Mouse (Mus musculus): ENCODE data around the gene Mpzl2.
"Not testable (repeated sequence)": the region's sequence is repeated elsewhere in the genome, so short reads cannot be mapped to it uniquely, and the experiment has no call there.

Gene Mpzl2

DNA sequence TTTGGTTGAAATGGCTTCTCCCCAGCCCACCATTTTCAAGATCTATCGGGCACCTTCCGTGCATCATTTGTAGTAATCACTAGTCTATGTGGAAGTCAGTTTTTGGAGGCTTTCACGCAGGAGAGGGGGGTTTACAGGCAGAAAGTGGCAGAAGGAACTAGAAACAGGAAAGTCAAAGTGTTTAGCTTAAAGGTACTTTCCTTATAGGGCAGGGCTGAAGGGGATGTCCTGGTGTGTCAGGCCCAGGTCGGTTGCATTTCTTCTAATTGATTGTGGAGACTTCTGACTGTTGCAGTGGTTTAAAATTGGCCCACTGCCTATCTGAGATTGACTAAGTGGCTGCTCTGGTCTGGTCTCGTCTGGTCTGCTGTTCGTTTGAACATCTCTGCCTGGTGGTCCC is 9.3 kb upstream of the Mpzl2 start:
- ATAC-seq (ENCODE audit: insufficient number of reproducible peaks, low FRiP score, low TSS enrichment) = no peak

DNA sequence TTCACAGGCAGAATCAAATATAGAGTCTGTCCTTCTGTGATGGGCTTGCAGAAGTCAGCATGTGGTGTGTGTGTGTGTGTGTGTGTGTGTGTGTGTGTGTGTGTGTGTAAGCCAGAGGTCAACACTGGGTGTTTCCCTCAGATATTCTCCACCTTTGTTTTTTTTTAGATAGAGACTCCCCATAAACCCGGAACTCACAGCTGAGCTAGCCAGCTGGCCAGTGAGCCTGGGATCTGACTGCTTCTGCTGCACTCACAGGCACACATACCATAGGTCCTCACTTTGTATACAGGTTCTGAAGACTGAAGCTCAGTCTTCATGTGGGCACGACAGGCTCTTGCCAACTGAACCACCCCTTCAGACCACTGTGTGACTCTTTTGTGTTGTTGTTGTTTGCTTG is 7.3 kb upstream of the Mpzl2 start:
- ATAC-seq (ENCODE audit: insufficient number of reproducible peaks, low FRiP score, low TSS enrichment) = no peak

DNA sequence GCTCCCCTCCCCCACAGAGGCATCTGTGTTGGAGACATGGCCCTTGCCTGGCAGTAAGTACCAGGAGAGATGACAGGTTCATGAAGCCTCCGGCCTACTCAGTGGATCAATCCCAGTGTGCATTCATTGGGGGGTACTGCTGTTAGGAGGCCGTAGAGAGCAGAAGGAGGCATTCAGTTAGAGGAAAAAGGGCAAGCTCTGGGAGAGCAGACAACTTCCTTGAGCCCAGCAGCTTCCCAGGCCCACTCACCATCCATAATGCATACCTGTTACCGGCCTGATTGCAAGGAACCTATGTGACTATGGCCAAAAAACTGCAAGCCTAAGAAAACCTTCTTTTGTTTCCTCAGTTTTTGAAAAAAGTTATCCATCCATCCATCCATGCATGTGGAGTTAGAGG is 5.1 kb upstream of the Mpzl2 start:
- no peak for ATAC-seq (ENCODE audit: insufficient number of reproducible peaks, low FRiP score, low TSS enrichment)

DNA sequence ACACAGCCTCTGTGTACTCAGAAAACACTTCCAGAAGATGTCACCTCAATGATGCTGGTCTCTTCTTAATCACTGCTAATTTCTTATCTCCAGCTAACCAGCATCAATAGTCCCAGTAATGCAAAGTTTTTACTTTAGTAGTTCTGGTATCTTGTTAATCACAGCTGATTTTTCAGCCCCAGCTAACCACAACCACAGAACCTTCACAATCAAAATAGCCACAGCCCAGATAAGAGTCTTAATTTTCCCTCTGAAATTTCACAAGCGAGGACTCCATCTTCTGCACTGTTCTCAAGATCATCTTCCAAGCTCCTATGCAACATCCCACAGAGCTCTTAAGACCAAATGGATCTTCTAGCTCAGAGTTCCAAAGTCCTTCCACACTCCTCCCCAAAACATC is 1.8 kb upstream of the Mpzl2 start:
- ATAC-seq (ENCODE audit: insufficient number of reproducible peaks, low FRiP score, low TSS enrichment) = not testable (repeated sequence)

DNA sequence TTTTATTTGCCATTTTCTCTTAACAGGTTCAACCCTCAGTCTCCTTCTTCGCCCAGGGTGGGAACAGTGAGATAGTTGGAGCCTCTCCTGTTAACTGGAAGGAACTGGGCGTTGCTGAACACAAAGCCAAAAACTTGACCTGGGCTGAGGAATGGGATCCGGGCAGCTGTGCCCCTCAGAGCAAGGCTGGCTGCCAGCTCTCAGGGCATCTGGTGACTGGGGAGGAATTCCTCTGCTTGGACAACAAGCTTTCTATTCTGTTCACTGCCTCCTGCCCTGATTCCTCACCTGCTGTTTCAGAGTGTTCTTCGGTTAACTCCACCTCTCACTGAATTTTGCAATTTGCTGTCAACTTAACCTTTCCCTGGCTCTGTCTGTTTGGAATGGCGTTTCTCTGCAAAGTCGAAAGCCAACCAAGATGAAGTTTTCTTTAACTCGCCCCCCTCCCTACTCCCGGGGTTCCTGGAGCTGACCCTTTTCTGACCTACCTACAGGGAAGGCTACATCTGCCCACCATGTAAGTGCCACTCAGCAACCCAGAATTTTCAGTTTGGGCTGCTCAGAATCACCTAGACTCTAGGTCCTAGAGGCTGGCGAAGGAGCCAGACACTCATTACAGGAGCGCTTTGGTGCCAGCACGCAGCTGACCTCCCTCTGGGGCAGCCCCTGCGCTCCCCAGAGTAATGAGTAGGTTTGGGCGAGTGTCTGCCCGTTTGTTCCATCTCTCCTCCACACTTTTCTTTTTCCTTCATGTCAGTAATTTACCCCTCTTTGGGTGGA is 657 bp downstream of the Mpzl2 start:
- no peak for ATAC-seq (ENCODE audit: insufficient number of reproducible peaks, low FRiP score, low TSS enrichment)

DNA sequence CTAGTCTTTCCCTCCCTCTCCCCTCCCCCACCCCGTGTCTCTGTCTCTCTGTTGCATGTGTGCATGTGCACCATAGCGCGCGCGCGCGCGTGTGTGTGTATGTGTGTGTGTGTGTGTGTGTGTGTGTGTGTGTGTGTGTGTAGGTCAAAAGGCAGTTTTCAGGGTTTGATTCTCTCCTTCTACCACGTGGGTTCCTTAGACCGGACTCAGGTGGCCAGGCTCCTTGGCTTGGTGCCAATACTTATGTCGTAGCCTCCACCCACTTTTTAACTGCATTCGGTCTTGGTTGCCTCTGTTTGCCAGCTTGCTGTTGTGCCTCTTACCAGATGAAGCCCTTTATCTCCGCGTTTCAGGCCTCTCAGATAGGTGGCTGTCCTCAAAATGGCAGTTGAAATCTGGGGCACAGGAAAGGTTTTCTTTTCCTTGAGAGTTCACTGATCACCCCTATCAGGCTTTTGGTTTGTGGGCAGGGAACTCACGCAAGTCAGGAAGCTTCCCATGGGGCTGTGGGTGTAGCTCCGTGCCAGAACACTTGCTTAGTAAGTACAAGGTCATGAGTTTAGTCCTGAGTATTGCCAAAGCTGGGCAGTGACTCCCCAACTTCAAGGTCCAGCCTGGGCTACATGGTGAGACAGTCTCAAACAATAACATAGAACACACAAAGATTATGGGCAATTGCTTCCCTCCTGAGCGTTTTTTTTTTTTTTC is 1.7 kb downstream of the Mpzl2 start:
- no peak for ATAC-seq (ENCODE audit: insufficient number of reproducible peaks, low FRiP score, low TSS enrichment)

DNA sequence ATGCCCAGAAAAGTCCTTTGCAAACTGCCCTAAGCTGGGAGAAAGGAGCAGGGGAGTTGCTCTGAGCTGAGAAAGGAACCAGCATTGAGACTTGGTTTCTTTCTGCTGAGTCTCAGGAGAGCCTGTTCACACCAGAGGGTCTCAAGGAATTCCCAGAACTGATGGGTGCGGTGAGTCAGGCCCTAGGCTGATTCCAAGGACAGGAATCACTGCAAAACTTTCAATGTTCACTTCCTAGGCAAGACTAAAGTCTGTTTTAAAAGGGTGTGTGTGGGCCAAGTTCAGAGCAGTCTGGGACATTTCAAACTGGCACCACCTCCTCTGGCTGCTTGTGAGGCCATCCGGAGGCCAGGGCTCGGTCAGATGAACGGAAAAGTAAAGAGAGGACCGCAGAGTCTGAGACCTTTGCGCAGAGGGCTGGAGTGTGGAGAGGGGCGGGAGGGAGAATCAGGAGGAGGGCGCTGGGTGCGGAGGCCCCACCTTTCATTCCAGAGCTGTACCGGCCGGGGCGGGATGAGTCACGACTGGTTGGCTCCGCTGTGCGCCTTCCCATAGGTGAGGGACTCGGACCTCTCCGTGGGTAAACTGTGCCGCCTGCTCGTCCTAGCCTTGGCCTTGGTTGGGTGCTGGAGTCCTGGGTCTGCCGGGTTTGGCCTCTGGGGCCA is 2.6 kb downstream of the Mpzl2 start:
- no peak; the same call in 1 of the 2 replicates for ATAC-seq (ENCODE audit: insufficient number of reproducible peaks, low FRiP score, low TSS enrichment)

DNA sequence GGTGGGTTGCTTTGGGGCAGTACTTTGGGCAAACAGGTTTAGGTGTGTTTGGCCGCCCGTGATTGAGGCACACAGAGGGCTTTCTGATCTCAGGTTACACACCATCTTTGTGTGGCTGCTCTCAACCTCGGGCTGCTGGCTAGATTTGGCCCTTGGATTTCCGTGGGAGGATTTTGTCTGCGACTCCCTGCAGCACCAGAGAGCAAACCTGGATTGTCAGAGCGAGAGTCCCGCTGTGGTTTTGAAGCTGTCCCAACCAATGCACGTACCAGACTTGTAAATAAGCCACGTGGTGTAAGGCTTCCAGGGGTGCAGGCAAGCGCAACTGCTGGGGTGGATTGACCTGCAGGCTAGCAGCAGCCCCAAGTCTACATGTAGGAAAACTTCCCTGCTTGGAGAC is 3.3 kb downstream of the Mpzl2 start:
- no peak for ATAC-seq (ENCODE audit: insufficient number of reproducible peaks, low FRiP score, low TSS enrichment)

DNA sequence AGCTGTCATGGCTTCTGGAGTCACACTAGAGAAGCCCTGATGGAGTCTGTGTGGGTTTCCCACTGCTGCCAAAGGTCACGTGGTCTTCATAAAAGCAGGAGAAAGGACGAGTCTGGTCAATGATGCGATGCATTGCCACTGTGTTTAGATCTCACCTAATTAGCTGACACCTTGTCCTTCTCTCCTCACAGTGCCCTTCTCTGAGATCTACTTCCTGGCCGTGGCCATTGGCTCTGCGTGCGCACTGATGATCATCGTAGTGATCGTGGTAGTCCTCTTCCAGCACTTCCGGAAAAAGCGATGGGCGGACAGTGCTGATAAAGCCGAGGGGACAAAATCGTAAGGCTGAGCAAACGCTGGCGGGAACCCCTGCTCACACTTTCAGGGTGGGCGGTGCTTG is 7.4 kb downstream of the Mpzl2 start:
- ATAC-seq (ENCODE audit: insufficient number of reproducible peaks, low FRiP score, low TSS enrichment) = no peak

DNA sequence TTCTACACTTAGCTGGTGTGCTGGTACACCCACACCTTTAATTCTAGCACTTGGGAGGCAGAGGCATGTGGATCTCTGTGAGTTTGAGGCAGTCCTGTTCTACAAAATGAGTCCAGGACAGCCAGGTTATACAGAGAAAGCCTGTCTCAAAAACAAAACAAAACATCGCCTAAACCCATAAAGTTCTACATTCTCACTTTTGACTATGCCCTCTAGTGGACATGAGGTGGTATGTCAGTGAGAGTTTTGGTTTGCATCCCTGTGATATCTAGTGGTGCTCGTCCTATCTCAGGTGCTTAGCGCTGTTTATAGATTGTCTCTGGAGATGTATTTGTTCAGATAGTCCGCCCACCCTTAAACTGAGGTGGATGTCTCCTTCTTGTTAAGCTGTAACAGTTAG is 8.9 kb downstream of the Mpzl2 start:
- no peak; the same call in 1 of the 2 replicates for ATAC-seq (ENCODE audit: insufficient number of reproducible peaks, low FRiP score, low TSS enrichment)

DNA sequence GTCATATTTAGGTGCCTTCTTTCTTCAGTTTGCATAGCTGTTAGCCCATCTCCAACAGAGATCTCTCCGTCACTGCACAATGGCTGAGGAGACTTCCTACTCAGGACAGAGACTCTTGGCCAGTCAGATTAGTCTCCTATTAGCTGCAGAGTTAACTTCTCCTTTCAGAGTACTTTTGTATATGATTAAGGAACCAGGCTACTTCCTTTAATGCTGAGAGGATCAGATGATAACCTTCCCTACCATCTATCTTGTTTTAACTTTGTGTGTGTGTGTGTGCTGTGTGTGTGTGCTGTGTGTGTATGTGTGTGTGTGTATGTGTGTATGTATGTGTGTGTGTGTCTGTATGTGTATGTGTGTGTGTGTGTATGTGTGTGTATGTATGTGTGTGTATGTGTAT is 10.1 kb downstream of the Mpzl2 start:
- no peak for ATAC-seq (ENCODE audit: insufficient number of reproducible peaks, low FRiP score, low TSS enrichment)

DNA sequence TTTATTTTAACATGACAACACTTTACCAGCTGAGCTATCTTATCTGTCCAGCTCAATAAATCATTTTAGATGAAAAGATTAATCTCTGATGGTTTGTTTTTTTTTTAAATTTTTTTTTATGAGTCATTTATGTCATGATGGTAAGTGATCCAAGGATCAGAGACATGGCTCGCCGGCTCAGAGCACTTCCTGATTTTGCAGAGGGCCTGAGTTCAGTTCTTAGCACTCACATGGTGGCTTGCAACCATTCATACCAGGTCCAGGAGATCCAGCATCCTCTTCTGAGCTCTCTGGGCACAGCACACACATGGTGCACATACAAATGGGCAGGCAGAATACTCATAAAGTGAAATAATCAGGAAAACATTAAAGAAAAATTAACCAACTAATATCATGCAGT is 10.7 kb downstream of the Mpzl2 start:
- no peak for ATAC-seq (ENCODE audit: insufficient number of reproducible peaks, low FRiP score, low TSS enrichment)

DNA sequence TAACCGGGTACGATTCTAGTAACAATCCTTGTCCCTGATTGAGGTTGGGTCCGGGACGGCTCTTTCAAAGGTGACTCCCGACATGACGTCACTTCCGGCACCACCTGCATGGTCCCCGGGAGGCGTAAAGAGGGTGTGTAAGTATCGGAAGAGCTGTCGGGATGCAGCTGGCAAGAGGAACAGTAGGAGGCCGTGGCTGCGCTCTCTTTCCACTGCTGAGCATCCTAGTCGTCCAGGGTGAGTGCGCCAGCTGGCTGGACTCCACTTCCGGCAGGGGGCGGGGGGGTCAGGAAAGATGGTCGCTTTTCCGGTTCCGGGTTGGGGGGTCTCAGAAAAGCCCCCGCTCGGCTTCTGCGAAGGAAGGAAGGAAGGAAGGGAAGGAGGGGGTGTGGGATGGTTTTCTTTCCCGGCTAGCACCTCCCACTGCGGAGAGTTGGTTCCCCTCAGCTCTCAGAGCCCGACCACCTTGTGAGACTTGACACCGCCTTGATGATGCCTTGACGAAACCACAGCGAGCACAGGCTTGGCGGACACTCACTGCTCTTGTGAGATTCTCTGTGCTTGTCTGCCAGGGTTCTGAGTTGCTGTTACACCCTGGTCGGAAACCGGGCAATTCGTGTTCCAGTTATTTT is 15.6 kb downstream of the Mpzl2 start, which contains the start of gene Mpzl3:
Gene Mpzl3, plus strand, starts transcription at position 105 of the 632 bp plus-strand sequence.
- peak; percentile 90; the same call in 1 of the 2 replicates for ATAC-seq (ENCODE audit: insufficient number of reproducible peaks, low FRiP score, low TSS enrichment)

DNA sequence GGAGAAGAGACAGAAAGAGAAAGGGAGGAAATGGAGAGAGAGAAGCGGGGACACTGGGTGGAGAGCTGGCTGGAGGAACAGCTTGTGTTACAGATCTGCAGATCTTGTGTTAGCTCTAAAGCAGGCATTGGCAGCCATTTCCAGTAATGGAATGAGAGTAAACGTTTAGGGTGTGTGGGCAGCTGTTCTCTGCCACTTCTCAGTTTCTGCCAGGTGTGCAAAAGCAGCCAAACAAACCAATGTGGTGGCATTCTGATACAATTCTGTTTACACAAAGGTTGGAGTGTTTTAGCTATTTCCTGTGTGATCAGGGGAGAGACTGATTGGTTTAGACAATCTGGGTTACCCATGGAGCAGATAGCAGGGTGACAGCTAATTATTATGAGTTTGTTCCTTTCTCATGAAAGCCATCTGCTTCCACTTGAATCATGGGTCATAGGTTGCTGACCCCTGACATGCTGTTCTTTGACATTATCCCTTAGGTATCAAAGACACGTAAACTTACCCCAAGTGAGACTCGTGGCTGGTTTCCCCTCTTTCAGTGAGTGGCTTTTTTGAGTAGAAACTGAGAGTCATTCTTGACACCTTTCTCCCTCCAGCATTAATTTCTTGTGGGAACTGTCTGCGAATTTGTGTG is 18.8 kb downstream of the Mpzl2 start:
- ATAC-seq (ENCODE audit: insufficient number of reproducible peaks, low FRiP score, low TSS enrichment) = no peak

DNA sequence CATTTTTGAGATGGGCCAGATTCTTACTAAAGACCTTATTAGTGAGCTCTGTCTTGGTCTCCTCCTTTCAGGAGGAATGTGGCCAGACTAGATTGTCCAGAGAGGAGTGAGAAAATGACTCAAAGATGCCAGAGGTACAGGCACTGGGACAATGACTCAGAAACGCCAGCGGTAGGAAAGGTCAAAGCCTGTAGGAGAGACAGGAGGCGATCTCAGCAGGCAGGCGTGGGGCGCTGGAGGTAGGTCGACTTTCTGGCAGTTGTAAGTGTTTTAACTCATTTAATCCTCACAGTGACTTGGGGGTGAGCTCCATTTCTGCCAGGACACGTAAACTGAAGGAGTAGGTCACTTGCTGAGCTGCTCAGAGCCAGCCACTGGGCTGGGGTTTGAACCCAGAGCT is 20.6 kb downstream of the Mpzl2 start:
- no peak for ATAC-seq (ENCODE audit: insufficient number of reproducible peaks, low FRiP score, low TSS enrichment)

DNA sequence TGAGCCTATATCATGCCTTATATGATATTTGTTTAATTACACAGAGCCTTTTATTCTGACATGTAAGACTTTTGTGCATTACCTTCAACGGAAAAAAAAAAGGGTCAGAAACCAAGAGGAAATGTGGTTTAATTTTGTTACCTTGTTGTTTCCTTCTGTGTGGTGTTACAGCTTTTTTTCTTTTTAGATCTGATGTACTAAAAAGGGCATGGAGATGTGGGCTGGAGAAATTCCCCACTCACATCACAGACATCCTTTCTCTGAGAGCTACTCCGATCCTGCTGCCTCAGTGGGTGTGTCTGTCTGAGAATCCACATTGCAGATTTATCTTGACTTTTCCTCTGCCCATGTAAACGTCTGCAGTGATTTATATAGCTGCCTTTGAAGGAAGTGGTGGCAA is 23.1 kb downstream of the Mpzl2 start:
- ATAC-seq (ENCODE audit: insufficient number of reproducible peaks, low FRiP score, low TSS enrichment) = no peak

DNA sequence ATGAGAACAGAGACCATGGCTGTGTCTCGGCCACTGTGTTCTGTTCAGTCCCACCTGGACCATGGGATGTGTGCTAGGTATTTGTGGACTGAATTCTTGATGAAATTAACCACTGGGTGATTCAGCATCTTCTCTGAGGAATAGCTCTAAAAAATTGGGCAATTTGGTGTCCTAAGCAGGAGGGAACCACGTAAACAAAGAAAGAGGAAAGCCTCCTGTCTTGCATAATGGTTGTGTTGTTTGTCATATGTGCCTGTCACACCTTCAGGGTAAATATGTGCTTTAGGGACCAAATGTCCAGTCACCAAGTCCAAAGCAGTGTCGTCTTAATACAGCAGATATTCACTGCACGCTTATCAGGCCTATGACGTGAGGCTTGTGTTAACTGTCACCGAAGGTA is 24.8 kb downstream of the Mpzl2 start:
- no peak for ATAC-seq (ENCODE audit: insufficient number of reproducible peaks, low FRiP score, low TSS enrichment)

DNA sequence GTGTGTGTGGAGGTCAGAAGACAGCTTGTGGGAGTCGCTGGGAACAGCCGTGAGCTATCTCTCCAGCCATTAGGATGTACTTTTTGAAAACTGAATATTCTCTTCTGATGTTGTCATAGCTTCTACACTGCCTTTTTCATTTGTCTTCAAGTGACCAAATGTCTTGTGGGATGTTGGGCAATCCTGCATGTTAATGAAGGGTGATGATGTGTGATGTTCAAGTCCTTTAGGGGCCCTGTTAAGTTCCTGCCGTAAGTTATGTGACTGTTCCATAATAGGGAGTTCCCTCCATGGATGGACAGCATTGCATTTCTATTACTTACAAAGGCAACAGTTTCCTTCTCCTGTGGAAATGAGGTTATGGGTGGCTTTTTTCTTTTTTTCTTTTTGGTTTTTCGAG is 27.1 kb downstream of the Mpzl2 start:
- ATAC-seq (ENCODE audit: insufficient number of reproducible peaks, low FRiP score, low TSS enrichment) = no peak

DNA sequence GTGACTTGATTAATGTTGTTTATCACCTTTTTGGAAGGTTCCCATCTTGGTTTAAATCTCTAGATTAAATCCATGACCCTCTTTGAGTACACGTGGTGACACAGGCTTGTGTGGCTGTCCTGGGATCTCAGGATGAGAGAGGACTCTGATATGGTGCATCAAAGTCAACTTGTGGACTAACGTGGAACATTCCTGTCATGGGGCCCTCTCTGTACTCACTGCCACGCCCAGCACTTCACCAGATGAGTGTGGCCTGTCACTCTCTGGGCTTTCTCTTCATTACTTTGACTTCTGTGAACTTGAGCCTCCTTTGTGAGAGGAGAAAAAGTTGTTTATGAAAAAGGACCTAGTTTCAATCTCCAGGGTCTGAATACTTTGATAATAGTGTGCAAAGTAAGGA is 32.2 kb downstream of the Mpzl2 start:
- ATAC-seq (ENCODE audit: insufficient number of reproducible peaks, low FRiP score, low TSS enrichment) = no peak

DNA sequence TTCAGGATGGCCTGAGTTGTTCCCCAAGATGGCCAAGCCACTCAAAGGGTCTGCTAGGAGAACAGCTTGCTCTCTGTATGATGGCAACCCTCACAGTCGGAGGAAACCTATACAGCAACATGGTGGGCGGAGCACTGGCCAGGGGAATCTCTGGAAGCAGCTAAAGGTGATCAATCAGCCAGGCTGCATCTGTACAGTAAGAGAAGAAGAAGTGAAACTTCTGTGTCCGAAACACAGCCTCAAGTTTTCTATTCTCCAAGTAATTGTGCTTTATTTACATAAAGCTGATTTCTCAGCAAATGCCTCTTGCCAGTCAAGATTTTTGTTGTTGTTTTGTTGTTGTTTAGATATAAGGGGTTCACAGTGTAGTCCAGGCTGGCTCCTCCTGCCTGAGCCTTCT is 38.3 kb downstream of the Mpzl2 start:
- no peak for ATAC-seq (ENCODE audit: insufficient number of reproducible peaks, low FRiP score, low TSS enrichment)
